Mouse (Mus musculus) thymus, adult 18-20 months (tissue): ENCODE results near the gene Slc9c1.

Source experiments
- DNase-seq, 2 experiments: peaks; one replicate each; pipeline ENCODE4 v3.0.0; 2022; ENCODE audit warnings: mixed read lengths in 2 of 2

The Slc9c1 gene

GRCm38 (mm10) chr16:45629497-45630105 is 94.5 kb downstream of the Slc9c1 start:
- no peak for DNase-seq

DNA sequence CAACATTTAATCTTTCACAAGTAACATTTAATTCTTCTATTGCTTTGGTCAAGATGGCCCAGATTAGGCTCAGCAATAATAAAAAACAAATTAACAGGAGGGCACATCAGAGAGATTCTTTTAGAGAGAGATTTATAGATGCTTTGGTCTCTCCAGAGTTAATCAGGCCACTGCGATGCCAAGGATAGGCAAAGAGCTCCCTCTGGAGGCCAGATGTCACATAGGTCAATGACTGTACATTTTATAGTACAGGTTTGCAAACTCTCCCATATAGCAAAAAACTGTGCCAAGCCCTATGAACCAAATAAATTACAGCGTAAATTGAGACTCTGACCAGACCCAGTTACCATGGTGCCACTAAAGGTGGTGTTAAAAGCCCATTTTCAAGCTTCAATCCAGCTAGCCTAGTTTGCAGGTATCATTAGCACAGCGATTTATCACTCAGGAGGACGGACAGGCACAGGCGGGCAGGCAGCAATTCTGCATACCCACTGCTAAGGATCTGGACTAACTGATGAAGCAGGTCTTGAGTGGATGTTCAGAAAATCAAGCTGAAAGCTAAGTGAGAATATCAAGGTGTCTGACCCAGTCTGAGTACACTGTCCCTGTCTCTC is 95.3 kb downstream of the Slc9c1 start:
- DNase-seq: peak; percentile 6 to 10

DNA sequence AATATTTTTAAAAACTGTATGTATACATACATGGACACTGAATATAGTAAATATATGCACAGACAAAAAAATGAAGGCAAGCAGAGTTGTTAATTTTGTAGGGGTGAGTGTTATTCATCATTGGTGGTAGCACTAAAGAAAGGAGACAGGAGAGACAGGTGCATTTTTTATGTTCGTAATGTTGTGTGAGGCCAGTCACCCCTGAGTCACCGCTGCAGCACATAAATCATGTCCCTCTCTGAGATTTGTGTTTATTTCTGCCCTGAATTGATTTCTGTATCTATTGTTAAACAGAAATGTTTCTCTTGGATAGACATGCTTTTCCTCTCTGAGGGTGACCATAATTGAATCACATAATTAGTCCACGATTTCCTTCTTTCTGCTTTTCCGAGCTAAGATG is 97.3 kb downstream of the Slc9c1 start:
- no peak for DNase-seq

- no peak for DNase-seq
Measured at GRCm38 (mm10) chr16:45635826-45636225, 100.7 kb downstream of the Slc9c1 start.

GRCm38 (mm10) chr16:45640070-45640762 is 105.1 kb downstream of the Slc9c1 start:
- no peak for DNase-seq

- DNase-seq: no peak
Measured at GRCm38 (mm10) chr16:45641301-45641700, 106.2 kb downstream of the Slc9c1 start.

DNA sequence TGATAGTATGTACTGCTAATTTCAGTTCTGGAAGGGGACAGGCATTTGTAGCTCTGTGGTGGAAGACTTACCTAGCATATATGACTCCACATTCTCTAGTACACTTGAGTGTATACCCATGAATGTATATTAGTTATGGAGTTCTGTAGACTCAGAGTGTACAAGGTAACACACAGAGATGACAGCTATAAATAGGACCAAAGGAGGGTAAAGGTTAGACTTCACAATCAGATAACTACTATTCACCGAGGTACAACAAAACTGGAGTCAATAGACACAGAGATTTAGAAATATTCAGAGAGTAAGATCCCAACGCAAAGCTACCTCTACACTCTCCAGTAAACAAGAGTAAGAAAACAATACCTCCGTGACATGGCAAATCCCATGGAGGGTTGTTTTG is 108.8 kb downstream of the Slc9c1 start:
- no peak for DNase-seq

DNA sequence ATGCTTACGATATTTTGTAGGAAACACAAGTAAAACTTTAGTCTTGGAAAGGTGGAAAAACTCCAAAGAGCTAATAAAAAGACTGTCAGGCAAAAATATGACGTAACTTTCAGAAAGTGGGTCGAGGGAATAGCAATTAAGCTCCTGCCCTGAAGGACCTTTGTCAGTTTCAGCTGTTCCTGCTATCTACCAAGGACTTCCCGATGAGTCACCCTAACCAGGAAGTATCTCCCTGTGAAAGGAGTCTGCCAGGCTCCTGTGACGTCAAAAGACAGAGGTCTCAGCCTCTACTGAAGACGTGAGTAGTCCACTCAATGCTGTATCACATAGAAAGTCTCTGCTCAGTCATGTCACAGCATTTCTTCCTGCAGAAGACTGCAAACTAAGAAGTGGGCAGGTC is 109.3 kb downstream of the Slc9c1 start:
- no peak for DNase-seq

DNA sequence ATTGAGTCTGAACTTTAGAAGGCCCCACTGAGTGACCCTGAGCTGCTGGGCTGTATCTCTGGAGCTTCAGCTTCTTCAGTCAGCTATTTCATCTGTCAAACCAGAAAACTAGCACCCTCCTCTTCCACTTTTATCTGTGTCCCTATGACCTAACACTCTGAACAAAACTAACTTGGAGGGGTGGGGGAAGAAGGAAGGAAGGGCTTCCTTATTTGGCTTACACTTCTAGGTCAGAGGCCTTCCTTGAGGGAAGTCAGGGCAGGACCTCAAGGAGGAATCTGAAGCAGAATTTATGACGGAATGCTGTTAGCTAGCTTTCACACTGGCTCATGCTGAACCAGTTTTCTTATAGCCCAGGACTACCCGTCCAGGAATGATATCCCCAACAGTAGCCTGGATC is 116.4 kb downstream of the Slc9c1 start:
- DNase-seq: no peak

GRCm38 (mm10) chr16:45653009-45653933 is 118.2 kb downstream of the Slc9c1 start:
- no peak for DNase-seq

GRCm38 (mm10) chr16:45653934-45654332 is 118.8 kb downstream of the Slc9c1 start, which contains the start of gene BC016579:
Gene BC016579 (minus strand): TSS chr16:45654068.
- DNase-seq: peak in 1 of 2 experiments; percentile 6

- no peak for DNase-seq
Measured at GRCm38 (mm10) chr16:45654465-45654864, 119.4 kb downstream of the Slc9c1 start.
